In genomic region chr17:35262664-35263522, GRCm38 (mm10) we compare ENCODE assay signal across 8 mouse cellular contexts. TPM values are rescaled to one million over a fixed set of nuclear protein-coding genes. Genes with fewer than 3 reads are reported as not detected.
DNase-seq lines count a peak whose midpoint lies in the region; ATAC-seq lines count a peak whose summit lies in the region.

TSS of gene H2-D1 (plus strand) at chr17:35262730.

- peak within 1 kb of the TSS; percentile 100 for H3K27ac ChIP-seq in brown adipose tissue, adult 24 weeks (replicated peaks; ENCODE audit: low read depth, low read length)
- H3K27ac ChIP-seq in heart, embryonic 14.5 days (replicated peaks in 1 of 2; ENCODE audit: control insufficient read depth in 1 of 2, insufficient read depth in 1 of 2, low read depth in 2 of 2, low read length in 2 of 2): no peak within 1 kb of the TSS
- peak within 1 kb of the TSS; percentile 50 for H3K27ac ChIP-seq in liver, embryonic 13.5 days
- H3K27ac ChIP-seq in stomach, embryonic 16.5 days (ENCODE audit: low read length): no peak within 1 kb of the TSS; the same call in 1 of the 2 replicates

- H3K36me3 ChIP-seq in heart, embryonic 14.5 days (ENCODE audit: control insufficient read depth, insufficient read depth, low read length): no peaks in the 10 kb centered on the region
- 0 out of 2 replicates have a peak, but pooled peaks cover 2% of the 10 kb centered on the region for H3K36me3 ChIP-seq in liver, embryonic 13.5 days
- no peaks in the 10 kb centered on the region for H3K36me3 ChIP-seq in stomach, embryonic 16.5 days (ENCODE audit: control insufficient read depth, insufficient read depth, low read length)

- H3K27me3 ChIP-seq in heart, embryonic 14.5 days (ENCODE audit: control insufficient read depth, insufficient read depth, low read length): peaks cover 24% of the 10 kb centered on the region
- H3K27me3 ChIP-seq in liver, embryonic 13.5 days: 0 out of 2 replicates have a peak, but pooled peaks cover 5% of the 10 kb centered on the region
- no peaks in the 10 kb centered on the region; the same call in 1 of the 2 replicates for H3K27me3 ChIP-seq in stomach, embryonic 16.5 days (ENCODE audit: control insufficient read depth, insufficient read depth, low read length)

- H3K9me3 ChIP-seq in heart, embryonic 14.5 days (ENCODE audit: control insufficient read depth, low read length): no peaks in the 10 kb centered on the region
- H3K9me3 ChIP-seq in liver, embryonic 13.5 days (replicated peaks): no peaks in the 10 kb centered on the region
- no peaks in the 10 kb centered on the region for H3K9me3 ChIP-seq in stomach, embryonic 16.5 days (replicated peaks; ENCODE audit: control insufficient read depth, low read length)

- peak; percentile 98 for DNase-seq in CD4-positive helper T cell, adult 2 months (ENCODE audit: low read depth, low spot score)
- peak; percentile 72 for DNase-seq in fibroblast of lung, adult 2 months (ENCODE audit: low read depth)
- DNase-seq in kidney, postnatal 14 days: peak; percentile 98
- peak; percentile 84 for DNase-seq in liver, embryonic 13.5 days
- peak; percentile 88 for DNase-seq in neural tube, embryonic 10.5 days (ENCODE audit: extremely low spot score, low spot score)

- WGBS in heart, embryonic 14.5 days: under 1% methylated on average over 60 of the region's 73 CpGs
- under 1% methylated on average over 73 of the region's 73 CpGs for WGBS in liver, embryonic 13.5 days (ENCODE audit: insufficient replicate concordance)
- whole genome bisulfite sequencing in stomach, embryonic 16.5 days: under 1% methylated on average over 58 of the region's 73 CpGs

- peak within 1 kb of the TSS; percentile 99 for H3K4me2 ChIP-seq in heart, embryonic 14.5 days (ENCODE audit: low read length)
- H3K4me2 ChIP-seq in liver, embryonic 13.5 days: peak within 1 kb of the TSS; percentile 100
- H3K4me2 ChIP-seq in stomach, embryonic 16.5 days (ENCODE audit: low read depth, low read length): peak within 1 kb of the TSS; percentile 98

- H3K4me3 ChIP-seq in brown adipose tissue, adult 24 weeks (ENCODE audit: insufficient read depth, low read depth, low read length): peak within 1 kb of the TSS; percentile 90
- peak within 1 kb of the TSS; percentile 65 to 72 for H3K4me3 ChIP-seq in heart, embryonic 14.5 days (ENCODE audit: control insufficient read depth in 1 of 2, insufficient read depth in 1 of 2, low read depth in 1 of 2, low read length in 2 of 2)
- H3K4me3 ChIP-seq in liver, embryonic 13.5 days (replicated peaks): peak within 1 kb of the TSS; percentile 85
- H3K4me3 ChIP-seq in stomach, embryonic 16.5 days (replicated peaks; ENCODE audit: low read length): peak within 1 kb of the TSS; percentile 73

- ATAC-seq in heart, embryonic 14.5 days (ENCODE audit: insufficient number of reproducible peaks, insufficient read depth, low FRiP score, low read depth): peak; percentile 79
- peak; percentile 88 for ATAC-seq in liver, embryonic 13.5 days (ENCODE audit: low read depth)
- peak; percentile 94 for ATAC-seq in stomach, embryonic 16.5 days (ENCODE audit: insufficient read depth, low FRiP score)

- H3K4me1 ChIP-seq in brown adipose tissue, adult 24 weeks (ENCODE audit: control insufficient read depth, insufficient read depth, insufficient read length, low read length): peaks cover 7% of the 10 kb centered on the region
- H3K4me1 ChIP-seq in heart, embryonic 14.5 days (ENCODE audit: control insufficient read depth in 2 of 2, insufficient read depth in 2 of 2, low read length in 2 of 2): no peaks in the 10 kb centered on the region; a peak in 1 of 4 replicates
- peaks cover 26% of the 10 kb centered on the region for H3K4me1 ChIP-seq in liver, embryonic 13.5 days (replicated peaks)
- peaks cover 2% of the 10 kb centered on the region; the same call in 1 of the 2 replicates for H3K4me1 ChIP-seq in stomach, embryonic 16.5 days (ENCODE audit: control insufficient read depth, insufficient read depth, low read length)

- peak within 1 kb of the TSS; percentile 71 for H3K9ac ChIP-seq in heart, embryonic 14.5 days (ENCODE audit: low read length)
- H3K9ac ChIP-seq in liver, embryonic 13.5 days: peak within 1 kb of the TSS; percentile 88
- peak within 1 kb of the TSS; percentile 80 for H3K9ac ChIP-seq in stomach, embryonic 16.5 days (ENCODE audit: low read length)

RNA-seq across cellular contexts. Expression of gene H2-D1, which starts in this region (rescaled TPM):
- polyA plus RNA-seq in brown adipose tissue, adult 24 weeks (2012; ENCODE audit: insufficient read depth, insufficient read length, missing spikeins): 284 and 411 TPM in 2 replicates
- 52.4 and 59.8 TPM in 2 replicates for polyA plus RNA-seq in heart, embryonic 14.5 days (2014; fragmentation: Nextera tagmentation; extraction: Ambion mirVana)
- polyA plus RNA-seq in liver, embryonic 13.5 days (2015; fragmentation: Nextera tagmentation; extraction: Ambion mirVana): 74.5 and 77.7 TPM in 2 replicates
- 169 and 219 TPM in 2 replicates for polyA plus RNA-seq in stomach, embryonic 16.5 days (2015; fragmentation: Nextera tagmentation; extraction: Ambion mirVana)

Comparison
In these comparisons a context has a peak if more than half of its experiments do, and no peak if none do; other contexts are left out.
1. H3K27ac ChIP-seq: peak in brown adipose tissue, adult 24 weeks (single experiment) and liver, embryonic 13.5 days (single experiment); none in heart, embryonic 14.5 days (0 of 2) and stomach, embryonic 16.5 days (single experiment).
2. Peak in every context shown above with its lines, with median percentiles within 50 percentile points of each other: DNase-seq, H3K4me3 ChIP-seq, ATAC-seq, H3K4me2 ChIP-seq and H3K9ac ChIP-seq.